Mouse (Mus musculus): ENCODE measurements at regions not wholly inside any gene's neighbourhood (a gene's known extent, or its start where the extent isn't known, plus 50 kb on each side); places are given as distances from the start of the nearest gene placed in this dataset.

GRCm38 (mm10) chr2:101455591-101455990, 168.9 kb upstream of the Rag2 start:
- no peak for TF ChIP-seq CHD2 (IDR thresholded peaks at IDR 0.05; ENCODE audit: low read length)
- no peak for TF ChIP-seq JUND (conservative IDR thresholded peaks at IDR 0.05; ENCODE audit: low read depth, low read length)
- TF ChIP-seq SIN3A (IDR thresholded peaks at IDR 0.05; ENCODE audit: low read length): no peak
- no peak for TF ChIP-seq MAFK (IDR thresholded peaks at IDR 0.05; ENCODE audit: insufficient replicate concordance, low read length)
- no peak for TF ChIP-seq UBTF (IDR thresholded peaks at IDR 0.05; ENCODE audit: low read depth, low read length)
- H3K9me3 ChIP-seq (replicated peaks; ENCODE audit: low read length): no peaks in the 10 kb centered on the region
- peaks cover 0 to 16% of the 10 kb centered on the region in 2 experiments; a peak in 1 of 4 replicates for H3K4me1 ChIP-seq (ENCODE audit: control insufficient read depth in 1 of 2, insufficient read depth in 2 of 2)
- no peak overlapping the region for H3K4me3 ChIP-seq (replicated peaks in 1 of 3; ENCODE audit: low read depth in 2 of 3, low read length in 2 of 3, poor library complexity in 1 of 3)
- in situ Hi-C loops (cut with MboI; ENCODE audit: low pct_ligation_motif_present, low pct_unique_long_range_greater_than_20kb, low sequenced_read_pairs) (loop anchor here (25.0 kb wide), 1 partner anchor 293 kb away; no protein-coding TSS in a partner anchor), dilution Hi-C loops (cut with MboI; ENCODE audit: extremely low pct_ligation_motif_present, extremely low pct_unique_long_range_greater_than_20kb, low sequenced_read_pairs) (no loop called here)
- no peak overlapping the region for H3K27ac ChIP-seq (ENCODE audit: insufficient read depth, low read depth)
- no peaks in the 10 kb centered on the region for H3K27me3 ChIP-seq (replicated peaks)
- no peak overlapping the region for H3K4me2 ChIP-seq (ENCODE audit: insufficient read depth, low read depth, poor library complexity, severe bottlenecking)
- DNase-seq (ENCODE audit: extremely low read depth): no peak
- no peak overlapping the region for H3K9ac ChIP-seq (ENCODE audit: insufficient read depth, low read depth)
- H3K79me2 ChIP-seq (replicated peaks; ENCODE audit: control insufficient read depth, extremely low read depth, insufficient read depth, poor library complexity, severe bottlenecking): no peaks in the 10 kb centered on the region
- no peaks in the 10 kb centered on the region for H3K36me3 ChIP-seq (replicated peaks in 1 of 2; ENCODE audit: control insufficient read depth in 1 of 2, insufficient read depth in 1 of 2, low read length in 1 of 2)

GRCm38 (mm10) chr2:101458959-101459358, 165.6 kb upstream of the Rag2 start:
- TF ChIP-seq ZC3H11A (IDR thresholded peaks at IDR 0.05; ENCODE audit: low read depth, low read length): no peak
- no peak for TF ChIP-seq CHD2 (IDR thresholded peaks at IDR 0.05; ENCODE audit: low read length)
- no peak for TF ChIP-seq SIN3A (IDR thresholded peaks at IDR 0.05; ENCODE audit: low read length)
- no peak for TF ChIP-seq ETS1 (conservative IDR thresholded peaks at IDR 0.05; ENCODE audit: low read depth, low read length)
- no peak for TF ChIP-seq USF2 (conservative IDR thresholded peaks at IDR 0.05; ENCODE audit: low read depth, low read length)
- no peak for TF ChIP-seq MXI1 (IDR thresholded peaks at IDR 0.05; ENCODE audit: low read depth, low read length)
- no peak for TF ChIP-seq CTCF (conservative IDR thresholded peaks at IDR 0.05 in 1 of 2, IDR thresholded peaks at IDR 0.05 in 1 of 2; ENCODE audit: low read depth in 2 of 2, low read length in 2 of 2)
- no peak for TF ChIP-seq KAT2A (IDR thresholded peaks at IDR 0.05; ENCODE audit: insufficient replicate concordance, low read length)
- TF ChIP-seq CHD1 (IDR thresholded peaks at IDR 0.05; ENCODE audit: low read depth, low read length): no peak
- no peak for DNase-seq (ENCODE audit: extremely low read depth)

DNA sequence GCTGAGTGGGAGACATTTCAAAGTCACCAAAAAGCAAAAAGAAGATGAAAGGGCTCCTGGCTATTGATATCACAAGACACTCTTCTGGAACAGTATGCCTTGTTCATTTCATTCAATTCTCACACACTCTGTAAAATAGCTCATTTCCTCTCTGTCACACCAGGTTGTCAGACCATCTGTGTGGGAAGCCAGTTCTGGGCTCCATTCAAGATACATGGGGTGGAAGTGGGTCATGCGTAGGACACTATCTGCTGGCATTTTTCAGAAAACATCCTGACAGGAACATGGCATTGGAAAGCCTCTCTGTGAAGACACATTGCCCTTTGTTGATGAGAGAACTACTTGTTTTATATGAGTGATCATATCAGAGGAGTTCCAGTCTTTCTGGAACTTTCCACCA, 162.1 kb upstream of the Rag2 start:
- Histone ChIP-seq H3K9me3 (replicated peaks; ENCODE audit: low read length) (no peaks in the 10 kb centered on the region), H3K9ac (ENCODE audit: insufficient read depth, low read depth) (no peak overlapping the region), H3K27me3 (replicated peaks) (no peaks in the 10 kb centered on the region), H3K4me1 (ENCODE audit: control insufficient read depth in 1 of 2, insufficient read depth in 2 of 2) (peaks cover 0 to 14% of the 10 kb centered on the region in 2 experiments; a peak in 1 of 4 replicates), H3K4me3 (replicated peaks in 1 of 3; ENCODE audit: low read depth in 2 of 3, low read length in 2 of 3, poor library complexity in 1 of 3) (no peak overlapping the region), H3K4me2 (ENCODE audit: insufficient read depth, low read depth, poor library complexity, severe bottlenecking) (no peak overlapping the region), H3K79me2 (replicated peaks; ENCODE audit: control insufficient read depth, extremely low read depth, insufficient read depth, poor library complexity, severe bottlenecking) (no peaks in the 10 kb centered on the region), H3K27ac (ENCODE audit: insufficient read depth, low read depth) (no peak overlapping the region), H3K36me3 (replicated peaks in 1 of 2; ENCODE audit: control insufficient read depth in 1 of 2, insufficient read depth in 1 of 2, low read length in 1 of 2) (no peaks in the 10 kb centered on the region)
- dilution Hi-C loops (cut with MboI; ENCODE audit: extremely low pct_ligation_motif_present, extremely low pct_unique_long_range_greater_than_20kb, low sequenced_read_pairs) (no loop called here), in situ Hi-C loops (cut with MboI; ENCODE audit: low pct_ligation_motif_present, low pct_unique_long_range_greater_than_20kb, low sequenced_read_pairs) (loop anchor here (25.0 kb wide), 1 partner anchor 300 kb away; no protein-coding TSS in a partner anchor)
- no peak for TF ChIP-seq MYC (IDR thresholded peaks at IDR 0.05; ENCODE audit: low read depth, low read length)
- no peak for TF ChIP-seq PAX5 (IDR thresholded peaks at IDR 0.05; ENCODE audit: low read length)
- no peak for TF ChIP-seq TBP (conservative IDR thresholded peaks at IDR 0.05; ENCODE audit: low read depth, low read length)
- no peak for TF ChIP-seq ZC3H11A (IDR thresholded peaks at IDR 0.05; ENCODE audit: low read depth, low read length)
- TF ChIP-seq ZMIZ1 (IDR thresholded peaks at IDR 0.05; ENCODE audit: low read depth, low read length): no peak
- TF ChIP-seq POLR2A (IDR thresholded peaks at IDR 0.05; ENCODE audit: low read depth, low read length): no peak
- TF ChIP-seq POLR2AphosphoS2 (IDR thresholded peaks at IDR 0.05; ENCODE audit: low read depth, low read length): no peak
- TF ChIP-seq JUND (conservative IDR thresholded peaks at IDR 0.05; ENCODE audit: low read depth, low read length): no peak
- no peak for TF ChIP-seq IRF4 (IDR thresholded peaks at IDR 0.05; ENCODE audit: low read depth, low read length)
- no peak for TF ChIP-seq JUN (IDR thresholded peaks at IDR 0.05; ENCODE audit: insufficient read depth, low read depth, low read length)
- TF ChIP-seq CHD1 (IDR thresholded peaks at IDR 0.05; ENCODE audit: low read depth, low read length): no peak
- no peak for TF ChIP-seq MXI1 (IDR thresholded peaks at IDR 0.05; ENCODE audit: low read depth, low read length)
- no peak for DNase-seq (ENCODE audit: extremely low read depth)

More at GRCm38 (mm10) chr2:101458959-101459358, 165.6 kb upstream of the Rag2 start:
- Histone ChIP-seq H3K4me1 (ENCODE audit: control insufficient read depth in 1 of 2, insufficient read depth in 2 of 2) (peaks cover 0 to 16% of the 10 kb centered on the region in 2 experiments; a peak in 1 of 4 replicates), H3K9me3 (replicated peaks; ENCODE audit: low read length) (no peaks in the 10 kb centered on the region), H3K9ac (ENCODE audit: insufficient read depth, low read depth) (no peak overlapping the region), H3K36me3 (replicated peaks in 1 of 2; ENCODE audit: control insufficient read depth in 1 of 2, insufficient read depth in 1 of 2, low read length in 1 of 2) (no peaks in the 10 kb centered on the region), H3K27me3 (replicated peaks) (no peaks in the 10 kb centered on the region), H3K4me3 (replicated peaks in 1 of 3; ENCODE audit: low read depth in 2 of 3, low read length in 2 of 3, poor library complexity in 1 of 3) (no peak overlapping the region), H3K4me2 (ENCODE audit: insufficient read depth, low read depth, poor library complexity, severe bottlenecking) (no peak overlapping the region), H3K27ac (ENCODE audit: insufficient read depth, low read depth) (no peak overlapping the region), H3K79me2 (replicated peaks; ENCODE audit: control insufficient read depth, extremely low read depth, insufficient read depth, poor library complexity, severe bottlenecking) (no peaks in the 10 kb centered on the region)
- dilution Hi-C loops (cut with MboI; ENCODE audit: extremely low pct_ligation_motif_present, extremely low pct_unique_long_range_greater_than_20kb, low sequenced_read_pairs) (no loop called here), in situ Hi-C loops (cut with MboI; ENCODE audit: low pct_ligation_motif_present, low pct_unique_long_range_greater_than_20kb, low sequenced_read_pairs) (loop anchor here (25.0 kb wide), 1 partner anchor 297 kb away; no protein-coding TSS in a partner anchor)

All from CH12.LX (cell line).